Mouse (Mus musculus) intestine, embryonic 16.5 days (tissue): Measurements from ENCODE around the gene Dnph1. TPM values are rescaled to one million over a fixed set of nuclear protein-coding genes. Genes with fewer than 3 reads are reported as not detected.

Experiments used
- ATAC-seq: fragments of 200-750 bp; cut with Nextera tagmentation; 2 replicates; pipeline ENCODE4 v1.8.0; 2017; ENCODE audit warnings: moderate TSS enrichment, moderate library complexity
- H3K27ac ChIP-seq: fragments of 300-500 bp; sonication (generic); 2 replicates; pipeline ENCODE4 v1.5.1; 2014; ENCODE audit warnings: mild to moderate bottlenecking, low read length
- H3K27me3 ChIP-seq: fragments of 300-500 bp; sonication (generic); replicated peaks from 2 replicates; pipeline ENCODE4 v1.6.1; 2014; ENCODE audit warnings: low read length, control low read depth, mixed read lengths; ENCODE audit not compliant: control insufficient read depth, insufficient read depth
- H3K36me3 ChIP-seq: fragments of 300-500 bp; sonication (generic); 2 replicates; pipeline ENCODE4 v1.6.1; 2014; ENCODE audit warnings: low read length, control low read depth; ENCODE audit not compliant: control insufficient read depth, insufficient read depth
- H3K4me1 ChIP-seq: fragments of 300-500 bp; sonication (generic); 2 replicates; pipeline ENCODE4 v1.6.1; 2014; ENCODE audit warnings: low read length, control low read depth, mixed read lengths; ENCODE audit not compliant: control insufficient read depth, insufficient read depth
- H3K4me2 ChIP-seq: fragments of 300-500 bp; sonication (generic); 2 replicates; pipeline ENCODE4 v1.6.1; 2014; ENCODE audit warnings: low read depth, low read length, control low read depth
- H3K4me3 ChIP-seq: fragments of 300-500 bp; sonication (generic); 2 replicates; pipeline ENCODE4 v1.5.1; 2014; ENCODE audit warnings: mild to moderate bottlenecking, low read length
- H3K9ac ChIP-seq: fragments of 300-500 bp; sonication (generic); 2 replicates; pipeline ENCODE4 v1.6.1; 2014; ENCODE audit warnings: low read depth, low read length
- H3K9me3 ChIP-seq: fragments of 300-500 bp; sonication (generic); 2 replicates; pipeline ENCODE4 v1.6.1; 2016; ENCODE audit warnings: low read length, control low read depth; ENCODE audit not compliant: control insufficient read depth
- WGBS: fragments of 180-500 bp; shearing (Covaris S2); extraction: QIAGEN DNeasy Blood & Tissue Kit; methylation state at CpG from one replicate; pipeline ENCODE4 v1.1.7; 2014; 5-methylcytosine and 5-hydroxymethylcytosine counted together
- polyA plus RNA-seq: library from polyadenylated mRNA; unstranded; fragments of >200 nt; fragmentation: Nextera tagmentation; extraction: Ambion mirVana; gene quantifications from 2 replicates; pipeline ENCODE4 v1.2.1, GENCODE M21; 2015

Gene Dnph1
- 40.4 and 45.1 TPM in 2 replicates for polyA plus RNA-seq

DNA sequence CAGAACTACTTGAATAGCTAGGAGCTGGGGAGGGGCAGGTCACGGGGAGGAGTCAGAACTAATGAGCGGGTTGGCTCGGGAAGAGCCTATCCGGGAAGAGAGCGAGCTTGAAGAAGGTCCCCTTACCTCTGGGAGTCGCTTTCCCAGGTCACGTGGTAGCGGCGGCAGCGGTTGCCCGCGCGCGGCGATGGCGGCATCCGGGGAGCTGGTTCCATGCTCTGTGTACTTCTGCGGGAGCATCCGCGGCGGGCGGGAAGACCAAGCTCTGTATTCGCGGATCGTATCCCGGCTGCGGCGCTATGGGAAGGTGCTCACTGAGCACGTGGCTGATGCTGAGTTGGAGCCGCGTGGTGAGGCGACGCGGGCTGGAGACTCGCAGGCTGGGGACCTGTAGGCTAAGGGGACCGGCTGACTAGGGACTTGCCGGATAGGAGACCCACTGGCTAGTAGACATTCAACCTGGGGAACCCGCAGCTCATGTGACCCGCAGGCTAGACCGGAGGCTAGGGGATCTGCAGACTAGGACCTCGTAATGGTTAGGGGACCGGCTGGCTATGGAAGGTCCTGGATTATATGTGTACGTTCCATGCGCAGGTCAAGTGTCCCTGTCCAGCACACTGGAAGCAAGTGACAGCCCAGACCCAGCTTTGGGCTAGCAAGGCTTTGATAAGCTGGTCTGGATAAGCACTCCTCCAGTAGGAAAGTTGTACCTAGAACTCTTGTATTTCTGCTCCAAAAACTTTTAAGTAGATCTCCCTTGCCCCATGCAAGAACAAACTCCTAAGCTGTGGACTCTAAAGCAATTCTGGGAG lies at the start of gene Dnph1:
Dnph1 (plus strand) TSS at position 89 of the 812 bp plus-strand sequence.
- peak within 1 kb of the TSS; percentile 67 for H3K4me3 ChIP-seq
- H3K4me2 ChIP-seq = peak within 1 kb of the TSS; percentile 94
- H3K27ac ChIP-seq = no peak within 1 kb of the TSS
- under 1% methylated on average over 44 of the region's 44 CpGs for WGBS
- ATAC-seq = peak; percentile 97
- peak within 1 kb of the TSS; percentile 82 for H3K9ac ChIP-seq
- no peaks in the 10 kb centered on the region for H3K36me3 ChIP-seq
- no peaks in the 10 kb centered on the region; the same call in 1 of the 2 replicates for H3K27me3 ChIP-seq
- peaks cover 4% of the 10 kb centered on the region; the same call in 1 of the 2 replicates for H3K4me1 ChIP-seq
- no peaks in the 10 kb centered on the region for H3K9me3 ChIP-seq

DNA sequence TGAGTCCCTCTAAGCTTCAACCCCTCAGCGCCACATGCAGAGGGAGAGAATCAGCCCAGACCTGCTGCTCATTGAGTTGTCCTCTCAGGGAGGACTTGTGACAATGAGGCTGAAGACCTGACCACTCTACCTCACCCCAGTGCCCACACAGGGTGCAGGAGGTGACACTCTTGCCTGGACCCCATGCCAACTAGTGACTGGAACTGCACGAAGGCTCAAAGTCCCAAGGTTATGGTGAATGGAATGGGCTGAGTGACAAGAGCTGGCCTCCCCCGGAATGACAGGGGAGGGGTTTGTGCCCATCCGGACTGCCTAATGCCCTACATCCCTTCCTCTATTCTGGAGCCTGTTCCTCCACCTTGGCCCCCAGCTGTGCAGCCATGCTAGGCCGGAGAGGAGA lies 43.8 kb upstream of the Dnph1 start:
- H3K27me3 ChIP-seq = peaks cover 36% of the 10 kb centered on the region
- H3K27ac ChIP-seq = no peak overlapping the region
- H3K4me3 ChIP-seq = no peak overlapping the region
- ATAC-seq = no peak
- no peak overlapping the region for H3K4me2 ChIP-seq
- H3K4me1 ChIP-seq = peaks cover 22% of the 10 kb centered on the region
- 36% methylated on average over 5 of the region's 5 CpGs for WGBS
- no peaks in the 10 kb centered on the region for H3K36me3 ChIP-seq
- H3K9me3 ChIP-seq = no peaks in the 10 kb centered on the region; the same call in 1 of the 2 replicates
- H3K9ac ChIP-seq = no peak overlapping the region

DNA sequence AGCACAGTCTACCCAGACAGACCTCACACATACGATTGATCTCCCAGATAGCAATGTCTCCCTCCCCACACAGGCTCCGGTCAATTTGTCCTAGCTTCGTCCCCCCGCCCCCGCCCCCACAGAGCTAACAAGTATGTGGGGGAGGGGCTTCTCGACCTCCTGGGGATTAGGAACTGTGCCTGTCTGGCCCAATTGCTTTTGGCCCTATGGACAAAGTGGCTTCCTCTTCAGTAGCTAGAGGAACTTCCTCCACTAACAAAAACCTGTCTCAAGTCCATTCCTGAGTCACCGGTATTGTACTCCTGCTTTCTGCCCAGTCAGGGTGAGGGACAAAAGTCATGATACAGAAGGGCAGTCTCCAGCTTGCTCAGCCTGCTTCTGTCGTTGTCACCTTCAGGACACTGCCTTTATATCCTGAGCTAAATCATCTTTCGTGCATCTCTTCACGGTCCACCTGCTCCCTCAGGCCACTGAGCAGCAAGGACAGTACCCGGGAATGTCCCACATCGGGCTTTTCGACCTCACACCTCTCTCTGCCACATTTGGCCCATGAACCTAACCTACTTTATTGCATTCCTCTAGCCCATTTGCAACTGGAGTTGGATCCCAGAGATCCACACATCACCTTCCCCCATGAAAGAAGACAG lies 43.1 kb upstream of the Dnph1 start:
- Histone ChIP-seq H3K27me3 (peaks cover 40% of the 10 kb centered on the region), H3K9me3 (no peaks in the 10 kb centered on the region; the same call in 1 of the 2 replicates), H3K4me2 (peak overlapping the region; percentile 65; the same call in 1 of the 2 replicates), H3K27ac (no peak overlapping the region), H3K4me3 (no peak overlapping the region), H3K9ac (no peak overlapping the region), H3K4me1 (peaks cover 22% of the 10 kb centered on the region), H3K36me3 (no peaks in the 10 kb centered on the region)
- WGBS = 11% methylated on average over 13 of the region's 13 CpGs
- ATAC-seq = no peak

DNA sequence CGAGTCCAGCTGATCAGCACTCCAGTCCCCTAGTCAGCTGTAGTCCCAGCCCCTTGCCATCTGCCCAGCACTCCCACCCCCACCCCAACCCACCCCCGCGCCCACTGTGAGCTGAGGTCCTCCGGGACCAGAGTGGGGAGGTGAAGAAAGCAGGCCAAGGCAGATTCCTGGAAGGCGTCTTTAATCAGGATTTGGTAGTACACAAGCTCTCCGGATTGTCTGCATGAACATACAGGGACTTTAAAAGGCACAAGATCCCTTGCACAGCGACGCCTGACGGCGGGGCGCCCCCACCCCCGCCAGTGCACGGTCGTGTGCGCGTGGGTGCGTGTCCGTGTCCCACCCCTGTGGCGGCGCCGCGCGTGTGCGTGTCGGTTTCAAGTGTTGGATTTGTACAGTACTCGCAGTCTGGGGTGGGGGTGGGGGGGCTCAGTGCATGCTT lies 42.5 kb upstream of the Dnph1 start:
- H3K4me3 ChIP-seq = peak overlapping the region; percentile 40
- WGBS = 3% methylated on average over 26 of the region's 26 CpGs
- no peaks in the 10 kb centered on the region; the same call in 1 of the 2 replicates for H3K9me3 ChIP-seq
- H3K9ac ChIP-seq = peak overlapping the region; percentile 30; the same call in 1 of the 2 replicates
- no peak overlapping the region for H3K27ac ChIP-seq
- H3K27me3 ChIP-seq = peaks cover 45% of the 10 kb centered on the region
- peaks cover 22% of the 10 kb centered on the region for H3K4me1 ChIP-seq
- peak overlapping the region; percentile 65 for H3K4me2 ChIP-seq
- no peak for ATAC-seq
- H3K36me3 ChIP-seq = no peaks in the 10 kb centered on the region

DNA sequence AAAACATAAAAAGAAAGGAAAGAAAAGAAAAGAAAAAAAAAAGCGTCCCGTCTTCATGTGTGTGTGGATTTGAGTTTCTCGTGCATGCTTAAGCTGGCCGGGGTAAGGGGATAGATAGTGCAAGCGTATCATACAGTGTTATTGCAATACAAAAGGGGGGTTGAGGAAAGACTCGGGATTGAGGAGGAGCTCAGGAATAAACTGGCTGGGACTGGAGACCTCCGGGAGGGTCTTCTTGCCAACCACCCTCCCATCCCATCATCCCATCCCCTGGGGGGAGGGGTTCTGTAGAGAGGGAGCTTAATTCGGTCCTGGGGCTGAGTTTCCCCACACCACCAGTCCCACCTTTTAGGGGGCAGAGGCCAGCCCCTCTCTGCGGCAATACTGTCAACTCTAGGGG lies 42.0 kb upstream of the Dnph1 start:
- WGBS = 3% methylated on average over 9 of the region's 9 CpGs
- no peaks in the 10 kb centered on the region; the same call in 1 of the 2 replicates for H3K9me3 ChIP-seq
- ATAC-seq = no peak
- peak overlapping the region; percentile 40 for H3K4me3 ChIP-seq
- no peak overlapping the region for H3K27ac ChIP-seq
- peak overlapping the region; percentile 65 for H3K4me2 ChIP-seq
- no peaks in the 10 kb centered on the region for H3K36me3 ChIP-seq
- H3K9ac ChIP-seq = 0 out of 2 replicates have a peak overlapping the region, but pooled peaks have one; percentile 52
- H3K27me3 ChIP-seq = peaks cover 51% of the 10 kb centered on the region
- peaks cover 22% of the 10 kb centered on the region for H3K4me1 ChIP-seq

DNA sequence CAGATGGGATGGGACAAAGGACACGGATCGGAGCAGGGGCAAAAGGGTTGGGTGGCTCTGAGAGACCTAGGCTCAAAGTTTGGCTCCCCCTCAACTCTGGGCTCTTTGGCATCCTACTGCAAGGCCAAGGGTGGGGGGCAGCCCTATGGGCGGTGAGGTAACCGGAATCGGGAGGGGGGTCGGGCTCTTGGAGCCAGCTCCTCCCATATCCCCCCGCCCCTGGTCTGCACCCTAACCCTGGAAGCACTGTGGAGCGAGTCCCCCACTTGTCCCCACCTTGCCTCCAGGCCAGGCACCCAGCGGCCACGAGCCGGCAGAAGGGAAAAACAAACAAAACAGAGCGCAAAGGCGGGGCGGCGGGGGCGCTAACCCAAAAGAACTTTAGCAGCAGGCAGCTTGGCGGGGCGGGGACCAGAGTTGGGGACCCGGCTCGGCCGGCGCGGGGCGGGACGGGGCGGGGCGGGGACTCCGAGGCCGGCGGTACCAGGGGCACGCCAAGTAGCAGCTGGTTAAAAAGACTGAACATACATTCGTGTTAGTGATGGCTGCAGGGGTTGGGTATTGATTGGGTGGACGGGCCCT lies 41.3 kb upstream of the Dnph1 start:
- H3K4me1 ChIP-seq = peaks cover 22% of the 10 kb centered on the region
- H3K4me3 ChIP-seq = peak overlapping the region; percentile 40
- H3K9ac ChIP-seq = peak overlapping the region; percentile 52
- peak; percentile 37 for ATAC-seq
- no peaks in the 10 kb centered on the region; the same call in 1 of the 2 replicates for H3K9me3 ChIP-seq
- peaks cover 57% of the 10 kb centered on the region for H3K27me3 ChIP-seq
- under 1% methylated on average over 31 of the region's 33 CpGs for WGBS
- H3K27ac ChIP-seq = no peak overlapping the region
- peak overlapping the region; percentile 65 for H3K4me2 ChIP-seq
- H3K36me3 ChIP-seq = no peaks in the 10 kb centered on the region

DNA sequence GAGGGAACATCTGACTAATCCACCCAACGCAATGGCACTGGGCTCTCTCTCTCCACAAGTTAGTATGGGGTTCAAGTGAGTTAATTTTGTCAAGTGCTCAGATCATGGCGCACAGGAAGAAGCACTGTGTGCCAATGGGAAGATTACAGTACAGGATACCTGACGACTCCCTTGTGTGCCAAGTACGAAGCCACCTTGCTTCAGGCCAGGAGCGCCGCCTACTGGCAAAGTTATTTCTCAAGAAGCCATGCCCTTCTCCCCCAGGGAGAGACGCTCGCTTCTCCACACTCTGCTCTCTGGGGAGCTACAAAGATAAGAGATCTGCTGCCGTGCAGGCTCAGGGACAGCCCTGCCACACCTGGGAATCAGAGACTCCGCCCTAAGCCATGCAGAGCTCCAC lies 38.7 kb upstream of the Dnph1 start:
- H3K36me3 ChIP-seq = no peaks in the 10 kb centered on the region
- no peak overlapping the region for H3K27ac ChIP-seq
- peaks cover 67% of the 10 kb centered on the region for H3K27me3 ChIP-seq
- no peak overlapping the region for H3K4me3 ChIP-seq
- 0 out of 2 replicates have a peak, but pooled peaks have one; percentile 47 for ATAC-seq
- H3K9ac ChIP-seq = no peak overlapping the region
- no peak overlapping the region for H3K4me2 ChIP-seq
- peaks cover 30% of the 10 kb centered on the region for H3K4me1 ChIP-seq
- H3K9me3 ChIP-seq = no peaks in the 10 kb centered on the region
- WGBS = 11% methylated on average over 10 of the region's 10 CpGs

DNA sequence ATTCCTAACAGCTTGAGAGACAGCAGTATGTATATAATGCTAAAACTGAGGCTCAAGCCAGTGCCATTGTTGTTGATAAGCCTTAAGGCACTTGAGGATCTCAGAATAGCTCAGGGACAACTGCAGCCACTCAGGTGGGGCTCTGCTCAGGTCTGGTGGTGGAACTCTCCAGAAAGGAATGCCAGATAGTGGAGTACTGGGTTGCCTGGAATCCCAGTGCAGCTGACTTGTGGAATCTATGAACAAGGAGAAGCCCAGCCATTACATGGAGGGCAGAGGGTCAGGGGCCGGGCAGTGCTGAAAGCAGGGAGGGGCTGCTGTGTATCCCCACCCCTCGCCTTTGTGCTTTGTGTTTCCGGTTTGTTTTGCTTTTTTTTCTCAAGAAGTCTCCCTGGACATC lies 38.1 kb upstream of the Dnph1 start:
- Histone ChIP-seq H3K4me3 (no peak overlapping the region), H3K4me1 (peaks cover 30% of the 10 kb centered on the region), H3K9ac (no peak overlapping the region), H3K27ac (no peak overlapping the region), H3K27me3 (peaks cover 61% of the 10 kb centered on the region), H3K36me3 (no peaks in the 10 kb centered on the region), H3K4me2 (no peak overlapping the region), H3K9me3 (no peaks in the 10 kb centered on the region)
- no peak for ATAC-seq
- WGBS = 30% methylated on average over 3 of the region's 3 CpGs

DNA sequence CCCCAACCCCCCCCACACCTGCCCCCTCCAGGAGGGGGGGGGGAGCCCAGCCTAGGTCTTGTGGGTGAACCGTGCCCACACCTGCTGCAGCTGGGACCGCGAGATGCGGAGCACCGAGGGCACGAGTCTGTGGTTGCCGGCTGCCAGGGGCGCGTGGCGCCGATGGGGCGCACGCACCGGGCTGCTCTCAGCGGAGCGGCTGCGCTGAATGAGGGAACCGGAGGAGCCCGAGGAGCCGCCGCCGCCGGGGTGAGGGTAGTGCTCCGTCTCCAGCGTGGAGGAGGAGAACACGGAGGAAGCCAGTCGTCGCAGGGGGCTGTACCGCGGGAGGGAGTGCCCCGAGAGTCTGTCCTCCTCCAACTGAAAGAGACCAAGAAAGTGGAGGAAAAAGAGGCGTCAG lies 35.8 kb upstream of the Dnph1 start:
- Histone ChIP-seq H3K9me3 (no peaks in the 10 kb centered on the region), H3K27ac (no peak overlapping the region), H3K4me3 (peak overlapping the region; percentile 46), H3K36me3 (no peaks in the 10 kb centered on the region), H3K27me3 (peaks cover 43% of the 10 kb centered on the region), H3K4me2 (peak overlapping the region; percentile 64), H3K9ac (peak overlapping the region; percentile 59; the same call in 1 of the 2 replicates), H3K4me1 (peaks cover 10% of the 10 kb centered on the region)
- ATAC-seq = no peak
- WGBS = 2% methylated on average over 32 of the region's 32 CpGs
